Comparison of ENCODE assay signal across 10 mouse cellular contexts in the genomic region with DNA sequence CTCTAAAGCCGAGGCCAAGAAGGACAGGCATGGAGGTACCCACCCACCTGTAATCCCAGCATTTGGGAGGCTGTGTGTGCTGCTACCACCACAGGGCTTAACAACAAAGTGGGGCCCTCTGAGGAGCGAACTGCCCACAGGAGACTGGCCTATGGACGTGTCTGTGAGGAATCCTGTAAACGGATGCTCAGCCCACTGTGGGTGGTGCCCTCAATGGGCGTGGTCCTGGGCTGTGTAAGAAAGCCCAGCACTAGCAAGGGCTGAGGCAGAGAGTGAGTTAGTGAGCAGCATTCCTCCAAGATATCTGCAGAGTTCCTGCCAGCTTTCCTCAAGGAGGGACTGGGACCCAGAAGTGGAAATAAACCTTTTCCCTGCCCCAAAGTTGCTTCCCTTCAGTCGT.
DNase-seq lines count a peak whose midpoint lies in the region; ATAC-seq and TF ChIP-seq lines count a peak whose summit lies in the region.
"Had no signal": no experiment of that assay in that cellular context is flagged by ENCODE, and none has a peak within 500 bp of the region (broad histone marks: within the 10 kb centered on the region; RNA-seq: fewer than 3 reads in every experiment).

No protein-coding gene starts in this region.

- no peak overlapping the region for H3K4me2 ChIP-seq in embryonic facial prominence, embryonic 11.5 days (ENCODE audit: low read depth, low read length)
- H3K4me2 ChIP-seq in kidney, embryonic 16.5 days (replicated peaks; ENCODE audit: low read depth, low read length), result no peak overlapping the region
- H3K4me2 ChIP-seq in lung, postnatal 0 days (replicated peaks; ENCODE audit: low read depth, low read length), result no peak overlapping the region

- WGBS in embryonic facial prominence, embryonic 11.5 days, result 60% methylated on average over 6 of the region's 6 CpGs
- WGBS in kidney, embryonic 16.5 days, result 68% methylated on average over 6 of the region's 6 CpGs
- WGBS in lung, postnatal 0 days, result 56% methylated on average over 6 of the region's 6 CpGs

- H3K4me1 ChIP-seq in embryonic facial prominence, embryonic 11.5 days (ENCODE audit: control insufficient read depth, insufficient read depth, low read length), result no peaks in the 10 kb centered on the region
- H3K4me1 ChIP-seq in kidney, embryonic 16.5 days (ENCODE audit: insufficient read depth, low read length), result peaks cover 8% of the 10 kb centered on the region; the same call in 1 of the 2 replicates
- no peaks in the 10 kb centered on the region for H3K4me1 ChIP-seq in lung, postnatal 0 days (ENCODE audit: insufficient read depth, low read depth, low read length)

- no peaks in the 10 kb centered on the region for H3K27me3 ChIP-seq in embryonic facial prominence, embryonic 11.5 days (ENCODE audit: control insufficient read depth, insufficient read depth, low read length)
- H3K27me3 ChIP-seq in kidney, embryonic 16.5 days (ENCODE audit: insufficient read depth, low read length), result no peaks in the 10 kb centered on the region
- no peaks in the 10 kb centered on the region for H3K27me3 ChIP-seq in lung, postnatal 0 days (replicated peaks; ENCODE audit: insufficient read depth, low read length)
- H3K27me3 ChIP-seq: CH12.LX had no signal

- DNase-seq in heart, adult 11 months, result peak; percentile 94
- no peak for DNase-seq in heart, postnatal 25 days (ENCODE audit: low spot score)
- no peak for DNase-seq in embryonic facial prominence, embryonic 11.5 days (ENCODE audit: low spot score)
- DNase-seq in lung, postnatal 0 days (ENCODE audit: low spot score), result peak; percentile 58
- DNase-seq in left cerebral cortex, adult 2 months (ENCODE audit: extremely low spot score in 1 of 2, low spot score in 2 of 2), result no peak
- DNase-seq in cerebellum, postnatal 36 days, result no peak
- DNase-seq in right cerebral cortex, postnatal 14 days, result no peak
- DNase-seq: layer of hippocampus, postnatal 36 days had no signal

- ATAC-seq in embryonic facial prominence, embryonic 11.5 days (replicated peaks; ENCODE audit: insufficient number of reproducible peaks, low FRiP score, low TSS enrichment, low read depth), result no peak
- ATAC-seq in kidney, embryonic 16.5 days (ENCODE audit: low FRiP score, low TSS enrichment), result peak; percentile 60
- peak; percentile 84 for ATAC-seq in lung, postnatal 0 days

- H3K9me3 ChIP-seq in embryonic facial prominence, embryonic 11.5 days (replicated peaks; ENCODE audit: control insufficient read depth, low read length), result no peaks in the 10 kb centered on the region
- no peaks in the 10 kb centered on the region for H3K9me3 ChIP-seq in kidney, embryonic 16.5 days (ENCODE audit: low read length)
- no peaks in the 10 kb centered on the region for H3K9me3 ChIP-seq in lung, postnatal 0 days (ENCODE audit: low read length)

- no peak for TF ChIP-seq EP300 in lung, postnatal 0 days (IDR thresholded peaks at IDR 0.05)

- TF ChIP-seq CTCF in lung, postnatal 0 days (IDR thresholded peaks at IDR 0.05), result no peak
- TF ChIP-seq CTCF in left cerebral cortex, adult 2 months (IDR thresholded peaks at IDR 0.05), result no peak

- H3K9ac ChIP-seq in embryonic facial prominence, embryonic 11.5 days (replicated peaks; ENCODE audit: low read length), result no peak overlapping the region
- H3K9ac ChIP-seq in kidney, embryonic 16.5 days (replicated peaks; ENCODE audit: low read length), result no peak overlapping the region
- H3K9ac ChIP-seq in lung, postnatal 0 days (replicated peaks; ENCODE audit: low read depth), result no peak overlapping the region

- H3K27ac ChIP-seq in embryonic facial prominence, embryonic 11.5 days (replicated peaks; ENCODE audit: low read depth, low read length), result peak overlapping the region; percentile 67; the same call in 1 of the 2 replicates
- H3K27ac ChIP-seq in kidney, embryonic 16.5 days (ENCODE audit: low read length), result peak overlapping the region; percentile 87; the same call in 1 of the 2 replicates
- H3K27ac ChIP-seq in lung, postnatal 0 days (ENCODE audit: low read length), result peak overlapping the region; percentile 69
- no peak overlapping the region for H3K27ac ChIP-seq in left cerebral cortex, adult 2 months

- H3K4me3 ChIP-seq in embryonic facial prominence, embryonic 11.5 days (ENCODE audit: low read depth, low read length), result no peak overlapping the region
- no peak overlapping the region for H3K4me3 ChIP-seq in kidney, embryonic 16.5 days (ENCODE audit: low read length)
- H3K4me3 ChIP-seq in lung, postnatal 0 days (ENCODE audit: low read depth, low read length), result no peak overlapping the region
- no peak overlapping the region for H3K4me3 ChIP-seq in left cerebral cortex, adult 2 months

- H3K36me3 ChIP-seq in embryonic facial prominence, embryonic 11.5 days (replicated peaks; ENCODE audit: control insufficient read depth, insufficient read depth, low read depth, low read length), result peaks cover 26% of the 10 kb centered on the region
- H3K36me3 ChIP-seq in kidney, embryonic 16.5 days (ENCODE audit: insufficient read depth, low read length), result peaks cover 67% of the 10 kb centered on the region
- peaks cover 4% of the 10 kb centered on the region; the same call in 1 of the 2 replicates for H3K36me3 ChIP-seq in lung, postnatal 0 days (ENCODE audit: insufficient read depth, low read length)

- intact Hi-C loops in heart, postnatal 25 days (cut with DNase I), result loop anchor here (2.0 kb wide), 1 partner anchor 19 kb away; no protein-coding TSS in a partner anchor
- intact Hi-C loops in left cerebral cortex, adult 2 months (cut with DNase I), result loop anchor here (10.0 kb wide), 1 partner anchor 1031 kb away; no protein-coding TSS in a partner anchor

Comparison
In these comparisons a context has a peak if more than half of its experiments do, and no peak if none do; other contexts are left out.
1. DNase-seq: peak in heart, adult 11 months (single experiment) and lung, postnatal 0 days (single experiment); none in heart, postnatal 25 days (single experiment), embryonic facial prominence, embryonic 11.5 days (single experiment), left cerebral cortex, adult 2 months (0 of 2), cerebellum, postnatal 36 days (0 of 2) and right cerebral cortex, postnatal 14 days (single experiment).